Mouse (Mus musculus): Measurements from ENCODE around the gene Gtpbp3. TPM values are rescaled to one million over a fixed set of nuclear protein-coding genes. Genes with fewer than 3 reads are reported as not detected.

Gtpbp3 gene
- polyA plus RNA-seq, 1 experiment from 2014 or later = 14.6 TPM

DNA sequence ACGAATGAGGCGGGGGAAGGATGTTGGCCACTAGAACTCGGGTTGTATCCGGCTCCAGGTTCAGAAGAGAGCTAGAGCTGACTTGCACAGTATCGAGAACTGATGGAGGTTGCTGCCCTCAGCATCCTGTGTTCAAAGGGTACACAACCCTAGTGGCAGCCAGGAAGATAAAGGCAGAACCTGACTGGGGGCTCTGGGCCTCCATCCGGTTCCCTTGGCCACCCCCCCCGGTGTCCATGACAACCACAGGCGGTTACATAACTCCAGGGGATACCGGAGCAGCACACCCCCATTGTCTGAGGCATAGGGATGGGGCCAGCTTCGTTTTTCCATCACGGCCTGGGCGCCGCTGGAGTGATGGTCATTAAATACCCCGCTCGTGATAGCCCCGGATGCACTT, 25.1 kb upstream of the Gtpbp3 start:
- whole genome bisulfite sequencing = 6% methylated on average over 16 of the region's 16 CpGs
- Histone ChIP-seq H3K4me1 (replicated peaks; ENCODE audit: insufficient read depth, low read length) (0 out of 2 replicates have a peak, but pooled peaks cover 20% of the 10 kb centered on the region), H3K27me3 (ENCODE audit: insufficient read depth, low read length) (no peaks in the 10 kb centered on the region), H3K9ac (ENCODE audit: low read depth, low read length) (peak overlapping the region; percentile 76), H3K27ac (peak overlapping the region; percentile 13; the same call in 1 of the 2 replicates), H3K4me3 (replicated peaks; ENCODE audit: low read depth, low read length) (peak overlapping the region; percentile 81), H3K36me3 (ENCODE audit: insufficient read depth, low read length) (peaks cover 10% of the 10 kb centered on the region; the same call in 1 of the 2 replicates), H3K9me3 (replicated peaks; ENCODE audit: low read length) (no peaks in the 10 kb centered on the region), H3K4me2 (ENCODE audit: low read length) (peak overlapping the region; percentile 98)
- TF ChIP-seq CTCF (IDR thresholded peaks at IDR 0.05; ENCODE audit: low read depth) = no peak; the same call in 1 of the 2 replicates
- ATAC-seq (replicated peaks; ENCODE audit: low FRiP score, low read depth) = no peak
- DNase-seq (ENCODE audit: low spot score) = peak; percentile 54

DNA sequence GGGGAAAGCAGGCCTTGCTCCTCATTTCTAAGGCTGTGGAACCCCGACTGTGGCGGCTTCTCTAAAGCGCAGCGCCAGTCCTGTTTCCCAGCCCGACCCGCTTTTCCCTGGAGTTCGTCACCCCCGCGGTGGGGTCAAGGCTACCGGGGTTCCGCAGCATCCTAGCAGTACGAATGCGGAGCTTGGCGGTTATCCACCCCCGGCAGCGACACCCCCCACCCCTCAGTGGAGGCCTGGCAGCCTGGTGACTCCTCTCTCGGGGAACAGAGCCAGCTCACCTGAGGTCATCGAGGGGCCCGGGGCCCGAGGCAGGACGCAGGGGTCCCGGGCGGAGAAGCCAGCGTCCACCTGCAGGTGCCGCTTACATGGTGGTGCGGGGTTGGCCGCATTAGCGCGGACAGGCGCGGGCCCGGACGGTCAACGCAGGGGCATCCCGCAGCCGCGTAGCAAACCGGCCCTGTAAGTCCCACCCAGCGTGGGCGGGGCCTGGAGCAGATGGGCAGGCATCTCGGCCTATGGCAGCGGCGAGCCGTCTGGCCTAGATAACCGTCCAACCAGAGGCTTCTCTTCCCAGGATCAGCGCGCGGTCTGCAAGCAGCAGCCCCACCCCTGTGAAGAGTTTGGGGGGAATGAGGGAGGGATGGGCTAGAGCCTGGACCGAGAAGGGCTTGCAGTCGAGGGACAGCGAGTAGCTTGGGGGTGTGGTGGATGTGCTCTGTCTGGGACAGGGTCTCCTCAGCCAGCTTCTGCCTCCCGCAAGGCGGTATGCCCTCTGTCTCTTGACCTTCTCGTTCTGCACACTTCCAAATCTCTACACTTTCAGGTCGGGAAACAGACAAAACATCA, 24.5 kb upstream of the Gtpbp3 start, which contains the start of gene Abhd8:
Abhd8 (minus strand) TSS at position 468 of the 846 bp plus-strand sequence.
- H3K27me3 ChIP-seq (ENCODE audit: insufficient read depth, low read length) = no peaks in the 10 kb centered on the region
- peak within 1 kb of the TSS; percentile 76 for H3K9ac ChIP-seq (ENCODE audit: low read depth, low read length)
- DNase-seq (ENCODE audit: low spot score) = peak; percentile 95
- ATAC-seq (replicated peaks; ENCODE audit: low FRiP score, low read depth) = peak; percentile 66
- peak within 1 kb of the TSS; percentile 98 for H3K4me2 ChIP-seq (ENCODE audit: low read length)
- TF ChIP-seq CTCF (IDR thresholded peaks at IDR 0.05; ENCODE audit: low read depth) = 0 out of 2 replicates have a peak, but pooled peaks have one; percentile 1
- peak within 1 kb of the TSS; percentile 81 for H3K4me3 ChIP-seq (replicated peaks; ENCODE audit: low read depth, low read length)
- peaks cover 10% of the 10 kb centered on the region; the same call in 1 of the 2 replicates for H3K36me3 ChIP-seq (ENCODE audit: insufficient read depth, low read length)
- 1% methylated on average over 55 of the region's 55 CpGs for WGBS
- peak within 1 kb of the TSS; percentile 58 for H3K27ac ChIP-seq
- H3K4me1 ChIP-seq (replicated peaks; ENCODE audit: insufficient read depth, low read length) = 0 out of 2 replicates have a peak, but pooled peaks cover 20% of the 10 kb centered on the region
- H3K9me3 ChIP-seq (replicated peaks; ENCODE audit: low read length) = no peaks in the 10 kb centered on the region

DNA sequence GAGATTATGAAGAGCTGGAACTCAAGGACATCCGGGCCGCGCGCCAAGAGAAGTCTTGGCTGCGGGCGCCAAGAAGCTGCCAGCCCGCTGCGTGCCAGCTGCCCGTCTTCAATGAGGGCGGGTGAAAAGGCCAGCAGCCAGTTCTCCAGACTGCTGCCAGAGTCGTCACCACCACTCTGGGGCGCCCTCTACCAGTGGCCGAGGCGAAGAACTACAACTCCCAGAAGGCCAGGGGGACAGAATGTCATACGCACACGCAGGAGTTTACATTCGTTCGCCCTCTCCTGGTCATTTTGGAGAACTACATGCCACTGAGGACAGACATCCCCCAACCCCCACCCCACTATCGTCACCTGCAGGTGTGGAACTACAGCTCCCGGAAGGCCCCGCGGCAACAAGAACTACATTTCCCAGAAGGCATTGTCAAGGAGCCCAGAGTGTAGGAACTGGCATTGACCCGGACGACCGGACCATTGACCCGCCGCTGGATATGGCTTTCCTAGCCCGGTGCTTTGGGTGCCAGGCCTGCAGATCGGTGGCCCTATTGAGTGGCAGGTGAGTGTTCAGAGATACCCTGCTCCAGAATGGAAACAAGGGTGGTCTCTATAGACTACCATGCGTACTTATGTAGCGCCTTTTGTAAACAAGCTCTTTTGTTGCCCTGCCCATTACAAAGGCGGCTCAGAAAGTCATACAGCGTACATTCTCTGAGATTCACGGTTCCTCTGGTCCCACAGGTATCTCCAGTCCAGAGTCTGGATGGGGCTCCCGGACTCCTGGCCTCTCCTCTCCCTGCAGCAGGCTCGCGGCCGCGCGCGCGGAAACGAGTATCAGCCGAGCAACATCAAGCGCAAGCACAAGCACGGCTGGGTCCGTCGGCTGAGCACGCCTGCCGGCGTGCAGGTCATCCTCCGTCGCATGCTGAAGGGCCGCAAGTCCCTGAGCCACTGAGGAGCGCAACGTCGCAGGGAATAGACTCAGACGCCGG, 23.1 kb upstream of the Gtpbp3 start, which contains the start of gene Mrpl34:
Mrpl34 (plus strand) TSS at position 447 of the 988 bp plus-strand sequence.
- peak within 1 kb of the TSS; percentile 76 for H3K9ac ChIP-seq (ENCODE audit: low read depth, low read length)
- WGBS = under 1% methylated on average over 59 of the region's 59 CpGs
- peak within 1 kb of the TSS; percentile 78 for H3K27ac ChIP-seq
- peak; percentile 99 for DNase-seq (ENCODE audit: low spot score)
- H3K27me3 ChIP-seq (ENCODE audit: insufficient read depth, low read length) = no peaks in the 10 kb centered on the region
- ATAC-seq (replicated peaks; ENCODE audit: low FRiP score, low read depth) = peak; percentile 84
- TF ChIP-seq CTCF (IDR thresholded peaks at IDR 0.05; ENCODE audit: low read depth) = peak; percentile 98
- peaks cover 10% of the 10 kb centered on the region; the same call in 1 of the 2 replicates for H3K36me3 ChIP-seq (ENCODE audit: insufficient read depth, low read length)
- H3K4me3 ChIP-seq (replicated peaks; ENCODE audit: low read depth, low read length) = peak within 1 kb of the TSS; percentile 81
- no peaks in the 10 kb centered on the region for H3K9me3 ChIP-seq (replicated peaks; ENCODE audit: low read length)
- H3K4me2 ChIP-seq (ENCODE audit: low read length) = peak within 1 kb of the TSS; percentile 98
- H3K4me1 ChIP-seq (replicated peaks; ENCODE audit: insufficient read depth, low read length) = 0 out of 2 replicates have a peak, but pooled peaks cover 23% of the 10 kb centered on the region

DNA sequence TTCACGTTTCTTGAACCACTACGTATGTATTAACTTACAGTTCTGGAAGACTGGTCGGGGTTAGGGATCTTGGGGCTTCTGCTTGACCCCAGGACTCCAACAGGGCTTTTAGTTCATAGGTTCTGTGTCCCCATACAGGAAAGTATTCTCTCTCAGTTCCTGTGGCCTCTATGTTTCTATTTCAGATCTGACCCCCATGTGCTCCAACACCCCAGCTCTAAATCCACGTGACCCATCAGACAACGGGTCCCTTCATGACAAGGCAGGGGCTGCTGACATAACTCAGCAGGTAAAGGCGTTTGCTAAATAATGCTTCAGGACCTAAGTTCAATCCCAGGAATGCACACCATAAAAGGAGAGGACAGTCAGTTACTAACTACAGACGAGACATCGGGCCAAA, 22.2 kb upstream of the Gtpbp3 start:
- 74% methylated on average over 8 of the region's 8 CpGs for WGBS
- no peak for TF ChIP-seq CTCF (IDR thresholded peaks at IDR 0.05; ENCODE audit: low read depth)
- H3K27me3 ChIP-seq (ENCODE audit: insufficient read depth, low read length) = no peaks in the 10 kb centered on the region
- ATAC-seq (replicated peaks; ENCODE audit: low FRiP score, low read depth) = no peak
- no peak for DNase-seq (ENCODE audit: low spot score)
- H3K27ac ChIP-seq = no peak overlapping the region
- H3K4me1 ChIP-seq (replicated peaks; ENCODE audit: insufficient read depth, low read length) = 0 out of 2 replicates have a peak, but pooled peaks cover 28% of the 10 kb centered on the region
- H3K4me2 ChIP-seq (ENCODE audit: low read length) = peak overlapping the region; percentile 80; the same call in 1 of the 2 replicates
- no peaks in the 10 kb centered on the region for H3K9me3 ChIP-seq (replicated peaks; ENCODE audit: low read length)
- peak overlapping the region; percentile 58 for H3K4me3 ChIP-seq (replicated peaks; ENCODE audit: low read depth, low read length)
- H3K9ac ChIP-seq (ENCODE audit: low read depth, low read length) = no peak overlapping the region
- peaks cover 5% of the 10 kb centered on the region; the same call in 1 of the 2 replicates for H3K36me3 ChIP-seq (ENCODE audit: insufficient read depth, low read length)

DNA sequence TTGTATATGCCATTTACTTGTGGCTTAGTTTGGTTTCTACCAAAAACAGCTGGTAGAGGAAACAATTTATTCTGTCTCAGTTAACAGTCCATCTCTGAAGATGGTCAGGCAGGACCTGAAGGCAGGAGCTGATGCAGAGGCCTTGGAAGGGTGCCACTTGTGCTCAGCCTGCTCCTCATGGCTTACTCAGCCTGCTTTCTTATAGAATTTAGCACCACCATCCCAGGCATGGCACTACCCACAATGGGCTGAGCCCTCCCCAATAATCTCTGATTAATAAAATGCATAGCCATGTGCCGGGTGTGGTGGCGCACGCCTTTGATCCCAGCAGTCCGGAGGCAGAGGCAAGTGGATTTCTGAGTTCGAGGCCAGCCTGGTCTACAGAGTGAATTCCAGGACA, 21.7 kb upstream of the Gtpbp3 start:
- no peaks in the 10 kb centered on the region for H3K27me3 ChIP-seq (ENCODE audit: insufficient read depth, low read length)
- H3K36me3 ChIP-seq (ENCODE audit: insufficient read depth, low read length) = 0 out of 2 replicates have a peak, but pooled peaks cover 2% of the 10 kb centered on the region
- H3K4me2 ChIP-seq (ENCODE audit: low read length) = no peak overlapping the region
- DNase-seq (ENCODE audit: low spot score) (no peak), ATAC-seq (replicated peaks; ENCODE audit: low FRiP score, low read depth) (no peak)
- 0 out of 2 replicates have a peak, but pooled peaks cover 28% of the 10 kb centered on the region for H3K4me1 ChIP-seq (replicated peaks; ENCODE audit: insufficient read depth, low read length)
- WGBS = 96% methylated on average over 5 of the region's 5 CpGs
- TF ChIP-seq CTCF (IDR thresholded peaks at IDR 0.05; ENCODE audit: low read depth) = no peak
- no peaks in the 10 kb centered on the region for H3K9me3 ChIP-seq (replicated peaks; ENCODE audit: low read length)
- no peak overlapping the region for H3K9ac ChIP-seq (ENCODE audit: low read depth, low read length)
- no peak overlapping the region for H3K4me3 ChIP-seq (replicated peaks; ENCODE audit: low read depth, low read length)
- no peak overlapping the region for H3K27ac ChIP-seq
